Mouse (Mus musculus): Measurements from ENCODE around the gene Prr23a2. TPM values are rescaled to one million over a fixed set of nuclear protein-coding genes. Genes with fewer than 3 reads are reported as not detected.
"Not testable (repeated sequence)": the region's sequence is repeated elsewhere in the genome, so short reads cannot be mapped to it uniquely, and the experiment has no call there.

The Prr23a2 gene
- polyA plus RNA-seq (2012; rRNA removed): not detected in 2 replicates

DNA sequence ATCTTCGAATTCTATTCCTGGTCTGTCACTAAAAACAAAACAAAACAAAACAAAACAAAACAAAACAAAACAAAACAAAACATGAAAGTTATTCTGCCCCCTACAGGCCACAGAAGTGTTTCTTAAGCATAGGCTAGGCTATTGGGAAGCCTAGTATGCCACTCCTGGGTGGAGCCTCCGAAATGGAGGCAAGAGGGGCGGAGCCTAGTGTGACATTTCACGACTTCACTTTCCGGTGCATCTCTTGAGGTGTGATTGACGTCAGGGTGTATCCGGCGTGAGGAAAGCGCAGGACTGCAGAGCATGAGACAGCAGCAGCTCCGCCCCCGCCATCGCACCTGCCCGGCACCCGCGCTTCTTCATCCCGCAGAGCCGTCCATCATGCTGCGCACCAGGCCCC is at the start of gene Prr23a2:
Prr23a2 (plus strand) TSS at position 285 of the 400 bp plus-strand sequence.
- Histone ChIP-seq H3K36me3 (ENCODE audit: control insufficient read depth, insufficient read depth, low read length) (no peaks in the 10 kb centered on the region), H3K4me1 (ENCODE audit: control insufficient read depth, insufficient read depth, insufficient read length) (no peaks in the 10 kb centered on the region), H3K4me3 (ENCODE audit: extremely low read depth, insufficient read depth, insufficient read length) (no peak within 1 kb of the TSS), H3K27ac (ENCODE audit: insufficient read depth, low read length) (no peak within 1 kb of the TSS), H3K27me3 (ENCODE audit: control insufficient read depth, insufficient read depth, low read length) (no peaks in the 10 kb centered on the region)
- TF ChIP-seq POLR2A (IDR thresholded peaks at IDR 0.05; ENCODE audit: low read depth, low read length): no peak
- TF ChIP-seq CTCF (IDR thresholded peaks at IDR 0.05; ENCODE audit: extremely low read depth, insufficient read depth, insufficient read length, insufficient replicate concordance): no peak
- no peak for DNase-seq (ENCODE audit: low read depth in 1 of 2, low spot score in 2 of 2)
- 75% methylated on average over 18 of the region's 18 CpGs for WGBS

DNA sequence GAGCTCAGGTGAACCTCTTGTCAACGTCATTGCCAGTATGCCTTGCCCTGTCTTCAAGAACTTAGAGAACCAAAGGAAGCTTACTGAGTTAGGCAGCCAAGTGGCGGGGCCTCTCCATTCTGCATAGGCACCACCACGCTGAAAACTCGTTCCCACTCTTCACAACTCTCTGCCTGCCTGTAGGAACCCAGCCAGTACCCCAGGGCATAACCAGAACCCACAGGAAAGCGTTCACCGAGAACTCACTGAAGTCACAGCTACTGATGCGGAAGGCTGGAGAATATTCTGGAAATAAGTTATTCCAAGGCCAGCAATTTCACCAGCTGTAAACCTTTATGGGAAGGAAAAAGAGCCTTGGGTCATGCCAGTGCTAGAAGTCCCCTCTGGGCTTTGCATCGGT is 48.7 kb upstream of the Prr23a2 start:
- Histone ChIP-seq H3K4me3 (ENCODE audit: extremely low read depth, insufficient read depth, insufficient read length) (no peak overlapping the region), H3K36me3 (ENCODE audit: control insufficient read depth, insufficient read depth, low read length) (no peaks in the 10 kb centered on the region), H3K27me3 (ENCODE audit: control insufficient read depth, insufficient read depth, low read length) (no peaks in the 10 kb centered on the region), H3K27ac (ENCODE audit: insufficient read depth, low read length) (no peak overlapping the region), H3K4me1 (ENCODE audit: control insufficient read depth, insufficient read depth, insufficient read length) (no peaks in the 10 kb centered on the region)
- no peak for TF ChIP-seq POLR2A (IDR thresholded peaks at IDR 0.05; ENCODE audit: low read depth, low read length)
- no peak for TF ChIP-seq CTCF (IDR thresholded peaks at IDR 0.05; ENCODE audit: extremely low read depth, insufficient read depth, insufficient read length, insufficient replicate concordance)
- no peak for DNase-seq (ENCODE audit: low read depth in 1 of 2, low spot score in 2 of 2)
- WGBS: 83% methylated on average over 8 of the region's 8 CpGs

DNA sequence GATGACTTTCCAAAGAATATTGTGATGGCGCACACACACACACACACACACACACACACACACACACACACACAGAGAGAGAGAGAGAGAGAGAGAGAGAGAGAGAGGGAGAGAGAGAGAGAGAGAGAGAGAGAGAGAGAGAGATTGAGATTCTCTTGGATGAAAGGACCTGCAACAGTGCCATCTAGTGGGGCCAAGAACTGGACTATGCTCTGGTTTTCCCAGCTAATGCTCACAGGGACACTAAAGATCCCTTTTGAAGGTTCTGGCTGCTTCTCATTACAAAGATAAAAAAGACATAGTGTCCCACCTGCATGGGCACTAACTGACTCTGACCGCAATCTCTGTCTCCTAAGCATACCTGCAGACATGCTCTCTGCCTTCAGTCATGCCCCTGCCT is 46.8 kb upstream of the Prr23a2 start:
- not testable (repeated sequence) for H3K36me3 ChIP-seq (ENCODE audit: control insufficient read depth, insufficient read depth, low read length); H3K27ac ChIP-seq (ENCODE audit: insufficient read depth, low read length); H3K27me3 ChIP-seq (ENCODE audit: control insufficient read depth, insufficient read depth, low read length); H3K4me3 ChIP-seq (ENCODE audit: extremely low read depth, insufficient read depth, insufficient read length); DNase-seq (ENCODE audit: low read depth in 1 of 2, low spot score in 2 of 2); H3K4me1 ChIP-seq (ENCODE audit: control insufficient read depth, insufficient read depth, insufficient read length)
- WGBS: 77% methylated on average over 2 of the region's 2 CpGs

DNA sequence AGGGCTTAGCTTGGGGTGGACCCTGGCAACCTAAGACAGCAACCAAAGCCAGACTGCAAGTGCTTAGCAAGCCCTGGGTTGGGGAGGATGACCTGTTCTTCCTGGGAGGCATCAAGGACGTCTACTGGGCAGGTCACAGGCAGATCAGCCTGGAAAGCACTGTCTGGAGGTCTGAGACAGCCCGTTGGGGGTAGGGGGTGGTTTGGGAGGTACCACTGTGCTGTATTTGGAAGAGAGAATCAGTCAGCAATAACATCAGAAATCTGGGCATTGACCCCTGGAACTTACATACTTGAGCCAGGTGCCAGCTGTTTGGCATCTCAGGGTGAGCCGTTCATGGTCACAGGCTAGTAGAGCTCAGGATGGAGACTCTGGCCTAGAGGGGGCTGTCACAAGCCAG is 40.2 kb upstream of the Prr23a2 start:
- Histone ChIP-seq H3K4me1 (ENCODE audit: control insufficient read depth, insufficient read depth, insufficient read length) (no peaks in the 10 kb centered on the region), H3K36me3 (ENCODE audit: control insufficient read depth, insufficient read depth, low read length) (no peaks in the 10 kb centered on the region), H3K4me3 (ENCODE audit: extremely low read depth, insufficient read depth, insufficient read length) (no peak overlapping the region), H3K27me3 (ENCODE audit: control insufficient read depth, insufficient read depth, low read length) (no peaks in the 10 kb centered on the region), H3K27ac (ENCODE audit: insufficient read depth, low read length) (no peak overlapping the region)
- TF ChIP-seq CTCF (IDR thresholded peaks at IDR 0.05; ENCODE audit: extremely low read depth, insufficient read depth, insufficient read length, insufficient replicate concordance) (no peak), POLR2A (IDR thresholded peaks at IDR 0.05; ENCODE audit: low read depth, low read length) (no peak)
- WGBS: 65% methylated on average over 3 of the region's 3 CpGs
- DNase-seq (ENCODE audit: low read depth in 1 of 2, low spot score in 2 of 2): no peak

DNA sequence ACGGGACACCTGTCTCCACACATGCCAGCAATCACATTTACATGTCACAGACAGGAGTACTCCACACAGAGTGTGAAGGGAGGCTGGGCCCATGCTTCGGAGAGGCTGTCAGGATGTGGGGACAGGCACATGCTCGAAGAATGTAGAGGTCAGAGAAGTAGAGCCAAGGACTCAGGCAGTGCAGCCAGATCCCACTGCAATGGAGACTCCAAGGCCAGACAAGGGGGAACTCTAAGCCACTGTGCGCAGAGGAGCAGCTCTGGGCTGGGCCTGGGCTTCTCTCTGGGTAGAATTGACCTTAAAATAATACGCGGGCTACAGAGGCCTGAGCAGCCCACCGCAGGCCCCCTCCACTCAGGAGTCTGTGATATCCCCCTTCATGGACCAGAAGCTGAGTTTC is 38.7 kb upstream of the Prr23a2 start:
- WGBS: 85% methylated on average over 7 of the region's 7 CpGs
- Histone ChIP-seq H3K36me3 (ENCODE audit: control insufficient read depth, insufficient read depth, low read length) (no peaks in the 10 kb centered on the region), H3K4me3 (ENCODE audit: extremely low read depth, insufficient read depth, insufficient read length) (no peak overlapping the region), H3K27me3 (ENCODE audit: control insufficient read depth, insufficient read depth, low read length) (no peaks in the 10 kb centered on the region), H3K4me1 (ENCODE audit: control insufficient read depth, insufficient read depth, insufficient read length) (no peaks in the 10 kb centered on the region), H3K27ac (ENCODE audit: insufficient read depth, low read length) (no peak overlapping the region)
- TF ChIP-seq POLR2A (IDR thresholded peaks at IDR 0.05; ENCODE audit: low read depth, low read length) (no peak), CTCF (IDR thresholded peaks at IDR 0.05; ENCODE audit: extremely low read depth, insufficient read depth, insufficient read length, insufficient replicate concordance) (no peak)
- no peak for DNase-seq (ENCODE audit: low read depth in 1 of 2, low spot score in 2 of 2)

DNA sequence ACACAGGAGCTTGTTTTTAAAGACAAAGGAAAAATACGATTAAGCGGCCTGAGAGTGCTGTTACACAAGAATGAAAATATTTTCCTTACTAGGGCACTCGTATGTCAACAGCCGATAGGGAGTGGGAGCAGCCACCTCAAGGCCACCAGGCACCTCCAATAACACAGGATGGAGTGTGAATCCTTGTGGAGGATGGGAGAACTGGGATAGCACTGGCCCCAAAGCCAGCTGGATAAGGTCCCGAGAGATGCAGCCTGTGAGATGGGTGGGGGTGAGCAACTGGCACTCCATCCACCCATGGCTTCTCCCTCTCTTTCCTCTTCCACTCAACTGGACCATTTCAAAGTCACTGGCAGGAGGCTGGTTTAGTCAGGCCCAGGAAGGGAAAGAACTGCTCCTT is 37.3 kb upstream of the Prr23a2 start:
- WGBS: 63% methylated on average over 5 of the region's 5 CpGs
- Histone ChIP-seq H3K27me3 (ENCODE audit: control insufficient read depth, insufficient read depth, low read length) (no peaks in the 10 kb centered on the region), H3K4me3 (ENCODE audit: extremely low read depth, insufficient read depth, insufficient read length) (no peak overlapping the region), H3K4me1 (ENCODE audit: control insufficient read depth, insufficient read depth, insufficient read length) (no peaks in the 10 kb centered on the region), H3K36me3 (ENCODE audit: control insufficient read depth, insufficient read depth, low read length) (no peaks in the 10 kb centered on the region), H3K27ac (ENCODE audit: insufficient read depth, low read length) (no peak overlapping the region)
- TF ChIP-seq CTCF (IDR thresholded peaks at IDR 0.05; ENCODE audit: extremely low read depth, insufficient read depth, insufficient read length, insufficient replicate concordance): no peak
- no peak for TF ChIP-seq POLR2A (IDR thresholded peaks at IDR 0.05; ENCODE audit: low read depth, low read length)
- DNase-seq (ENCODE audit: low read depth in 1 of 2, low spot score in 2 of 2): no peak

DNA sequence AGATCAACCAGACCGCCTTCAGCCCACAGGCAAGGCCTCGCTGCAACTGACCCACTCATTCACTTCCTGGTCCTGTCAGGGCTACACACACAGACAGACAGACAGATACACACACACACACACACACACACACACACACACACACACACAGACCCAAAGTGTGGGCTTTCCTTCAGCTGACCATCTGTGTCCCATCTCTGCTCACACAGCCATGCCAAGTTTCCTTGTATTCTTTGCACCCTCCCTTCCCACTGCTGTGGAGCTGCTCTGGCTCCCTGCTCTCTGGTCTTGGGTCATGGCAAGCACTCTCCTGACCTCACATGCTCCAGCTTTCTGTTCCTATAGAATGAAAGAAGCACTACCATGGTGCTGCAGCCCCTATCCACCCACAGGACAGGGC is 36.8 kb upstream of the Prr23a2 start:
- no peak for TF ChIP-seq POLR2A (IDR thresholded peaks at IDR 0.05; ENCODE audit: low read depth, low read length)
- no peak for TF ChIP-seq CTCF (IDR thresholded peaks at IDR 0.05; ENCODE audit: extremely low read depth, insufficient read depth, insufficient read length, insufficient replicate concordance)
- H3K27me3 ChIP-seq (ENCODE audit: control insufficient read depth, insufficient read depth, low read length): no peaks in the 10 kb centered on the region
- no peak for DNase-seq (ENCODE audit: low read depth in 1 of 2, low spot score in 2 of 2)
- H3K36me3 ChIP-seq (ENCODE audit: control insufficient read depth, insufficient read depth, low read length): no peaks in the 10 kb centered on the region
- H3K4me1 ChIP-seq (ENCODE audit: control insufficient read depth, insufficient read depth, insufficient read length): no peaks in the 10 kb centered on the region
- H3K4me3 ChIP-seq (ENCODE audit: extremely low read depth, insufficient read depth, insufficient read length): no peak overlapping the region
- WGBS: 96% methylated on average over 2 of the region's 2 CpGs
- H3K27ac ChIP-seq (ENCODE audit: insufficient read depth, low read length): no peak overlapping the region

All from spleen, adult 2 months (tissue).